Mouse (Mus musculus): ENCODE data around the gene Degs2.

DNA sequence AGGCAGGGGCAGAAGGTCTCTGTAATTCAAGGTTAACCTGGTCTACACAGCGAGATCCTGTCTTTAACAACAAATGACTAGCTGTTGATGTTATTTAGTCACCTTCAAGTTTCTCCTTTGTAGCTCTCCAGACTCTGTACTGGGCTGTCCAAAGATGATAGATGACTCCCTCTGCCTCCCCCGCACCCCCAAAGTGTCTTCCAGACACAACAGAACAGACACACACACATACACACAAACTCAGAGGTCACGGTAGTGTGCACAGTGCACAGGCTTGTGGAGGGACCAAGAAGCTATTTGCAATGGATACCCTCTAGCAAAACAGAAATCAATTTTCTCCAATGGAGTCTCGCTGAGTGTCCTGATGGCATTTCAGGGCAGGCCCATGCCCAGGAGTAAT lies 40.1 kb upstream of the Degs2 start:
- TF ChIP-seq POLR2A (IDR thresholded peaks at IDR 0.05; ENCODE audit: control insufficient read depth, low read depth, low read length) (no peak), CTCF (IDR thresholded peaks at IDR 0.05; ENCODE audit: control insufficient read depth, insufficient read depth, insufficient replicate concordance, low read depth, low read length) (no peak)

Data from testis, adult 2 months (tissue).